Mouse (Mus musculus): ENCODE results near the gene Rprml. TPM values are rescaled to one million over a fixed set of nuclear protein-coding genes. Genes with fewer than 3 reads are reported as not detected.
"Not testable (repeated sequence)": the region's sequence is repeated elsewhere in the genome, so short reads cannot be mapped to it uniquely, and the experiment has no call there.

The Rprml gene
- polyA plus RNA-seq, 1 experiment from 2014 or later: not detected

GRCm38 (mm10) chr11:103675556-103675955 lies 26.2 kb downstream of the Rprml start:
- H3K9me3 ChIP-seq (ENCODE audit: control insufficient read depth, low read length): no peaks in the 10 kb centered on the region
- DNase-seq (ENCODE audit: low spot score) (peak; percentile 68), ATAC-seq (ENCODE audit: low FRiP score) (no peak)
- peaks cover 2% of the 10 kb centered on the region; the same call in 1 of the 2 replicates for H3K36me3 ChIP-seq (ENCODE audit: control insufficient read depth, insufficient read depth, low read length)
- H3K27me3 ChIP-seq (ENCODE audit: control insufficient read depth, insufficient read depth, low read length): no peaks in the 10 kb centered on the region
- H3K4me2 ChIP-seq (replicated peaks; ENCODE audit: low read depth, low read length): no peak overlapping the region
- no peak overlapping the region for H3K4me3 ChIP-seq (ENCODE audit: low read depth, low read length)
- no peaks in the 10 kb centered on the region for H3K4me1 ChIP-seq (replicated peaks; ENCODE audit: control insufficient read depth, insufficient read depth, low read length)
- no peak overlapping the region for H3K27ac ChIP-seq (ENCODE audit: low read depth, low read length)
- no peak overlapping the region for H3K9ac ChIP-seq (ENCODE audit: low read depth, low read length)
- WGBS: 43% methylated on average over 3 of the region's 3 CpGs

- WGBS: 54% methylated on average over 2 of the region's 2 CpGs
- H3K9ac ChIP-seq (ENCODE audit: low read depth, low read length); H3K4me3 ChIP-seq (ENCODE audit: low read depth, low read length); ATAC-seq (ENCODE audit: low FRiP score); H3K27ac ChIP-seq (ENCODE audit: low read depth, low read length); H3K4me1 ChIP-seq (replicated peaks; ENCODE audit: control insufficient read depth, insufficient read depth, low read length); H3K4me2 ChIP-seq (replicated peaks; ENCODE audit: low read depth, low read length); H3K36me3 ChIP-seq (ENCODE audit: control insufficient read depth, insufficient read depth, low read length); H3K9me3 ChIP-seq (ENCODE audit: control insufficient read depth, low read length); H3K27me3 ChIP-seq (ENCODE audit: control insufficient read depth, insufficient read depth, low read length): not testable (repeated sequence)
- DNase-seq (ENCODE audit: low spot score): peak; percentile 64
Measured at GRCm38 (mm10) chr11:103677042-103677441, 27.7 kb downstream of the Rprml start.

- no peak for ATAC-seq (ENCODE audit: low FRiP score)
- Histone ChIP-seq H3K36me3 (ENCODE audit: control insufficient read depth, insufficient read depth, low read length) (peaks cover 4% of the 10 kb centered on the region), H3K9ac (ENCODE audit: low read depth, low read length) (no peak overlapping the region), H3K9me3 (ENCODE audit: control insufficient read depth, low read length) (no peaks in the 10 kb centered on the region), H3K4me1 (replicated peaks; ENCODE audit: control insufficient read depth, insufficient read depth, low read length) (no peaks in the 10 kb centered on the region), H3K27ac (ENCODE audit: low read depth, low read length) (no peak overlapping the region), H3K4me3 (ENCODE audit: low read depth, low read length) (no peak overlapping the region), H3K27me3 (ENCODE audit: control insufficient read depth, insufficient read depth, low read length) (no peaks in the 10 kb centered on the region), H3K4me2 (replicated peaks; ENCODE audit: low read depth, low read length) (no peak overlapping the region)
- DNase-seq (ENCODE audit: low spot score): no peak
- WGBS: 92% methylated on average over 11 of the region's 11 CpGs
Measured at GRCm38 (mm10) chr11:103683667-103684334, 34.4 kb downstream of the Rprml start.

GRCm38 (mm10) chr11:103685261-103685736 lies 35.9 kb downstream of the Rprml start:
- Histone ChIP-seq H3K4me3 (ENCODE audit: low read depth, low read length) (no peak overlapping the region), H3K9ac (ENCODE audit: low read depth, low read length) (no peak overlapping the region), H3K9me3 (ENCODE audit: control insufficient read depth, low read length) (no peaks in the 10 kb centered on the region), H3K27me3 (ENCODE audit: control insufficient read depth, insufficient read depth, low read length) (no peaks in the 10 kb centered on the region), H3K4me1 (replicated peaks; ENCODE audit: control insufficient read depth, insufficient read depth, low read length) (no peaks in the 10 kb centered on the region), H3K4me2 (replicated peaks; ENCODE audit: low read depth, low read length) (no peak overlapping the region), H3K27ac (ENCODE audit: low read depth, low read length) (no peak overlapping the region), H3K36me3 (ENCODE audit: control insufficient read depth, insufficient read depth, low read length) (peaks cover 3% of the 10 kb centered on the region)
- no peak for ATAC-seq (ENCODE audit: low FRiP score)
- no peak for DNase-seq (ENCODE audit: low spot score)
- WGBS: 92% methylated on average over 7 of the region's 7 CpGs

- WGBS: 94% methylated on average over 6 of the region's 6 CpGs
- H3K4me3 ChIP-seq (ENCODE audit: low read depth, low read length): no peak overlapping the region
- H3K27me3 ChIP-seq (ENCODE audit: control insufficient read depth, insufficient read depth, low read length): no peaks in the 10 kb centered on the region
- no peak overlapping the region for H3K27ac ChIP-seq (ENCODE audit: low read depth, low read length)
- H3K36me3 ChIP-seq (ENCODE audit: control insufficient read depth, insufficient read depth, low read length): peaks cover 2% of the 10 kb centered on the region
- no peaks in the 10 kb centered on the region for H3K9me3 ChIP-seq (ENCODE audit: control insufficient read depth, low read length)
- DNase-seq (ENCODE audit: low spot score): no peak
- H3K4me2 ChIP-seq (replicated peaks; ENCODE audit: low read depth, low read length): no peak overlapping the region
- no peaks in the 10 kb centered on the region for H3K4me1 ChIP-seq (replicated peaks; ENCODE audit: control insufficient read depth, insufficient read depth, low read length)
- ATAC-seq (ENCODE audit: low FRiP score): no peak
- H3K9ac ChIP-seq (ENCODE audit: low read depth, low read length): no peak overlapping the region
Measured at GRCm38 (mm10) chr11:103686706-103687105, 37.3 kb downstream of the Rprml start.

- Histone ChIP-seq H3K36me3 (ENCODE audit: control insufficient read depth, insufficient read depth, low read length) (peaks cover 2% of the 10 kb centered on the region), H3K9ac (ENCODE audit: low read depth, low read length) (no peak overlapping the region), H3K27me3 (ENCODE audit: control insufficient read depth, insufficient read depth, low read length) (no peaks in the 10 kb centered on the region), H3K4me2 (replicated peaks; ENCODE audit: low read depth, low read length) (no peak overlapping the region), H3K27ac (ENCODE audit: low read depth, low read length) (no peak overlapping the region), H3K4me3 (ENCODE audit: low read depth, low read length) (no peak overlapping the region), H3K4me1 (replicated peaks; ENCODE audit: control insufficient read depth, insufficient read depth, low read length) (no peaks in the 10 kb centered on the region), H3K9me3 (ENCODE audit: control insufficient read depth, low read length) (no peaks in the 10 kb centered on the region)
- ATAC-seq (ENCODE audit: low FRiP score) (no peak), DNase-seq (ENCODE audit: low spot score) (no peak)
- 75% methylated on average over 6 of the region's 6 CpGs for WGBS
Measured at GRCm38 (mm10) chr11:103688271-103688979, 39.1 kb downstream of the Rprml start.

- Histone ChIP-seq H3K9me3 (ENCODE audit: control insufficient read depth, low read length) (no peaks in the 10 kb centered on the region), H3K4me1 (replicated peaks; ENCODE audit: control insufficient read depth, insufficient read depth, low read length) (no peaks in the 10 kb centered on the region), H3K36me3 (ENCODE audit: control insufficient read depth, insufficient read depth, low read length) (peaks cover 2% of the 10 kb centered on the region; the same call in 1 of the 2 replicates), H3K4me2 (replicated peaks; ENCODE audit: low read depth, low read length) (no peak overlapping the region), H3K9ac (ENCODE audit: low read depth, low read length) (no peak overlapping the region), H3K27me3 (ENCODE audit: control insufficient read depth, insufficient read depth, low read length) (no peaks in the 10 kb centered on the region), H3K27ac (ENCODE audit: low read depth, low read length) (no peak overlapping the region), H3K4me3 (ENCODE audit: low read depth, low read length) (no peak overlapping the region)
- 42% methylated on average over 3 of the region's 3 CpGs for WGBS
- no peak for DNase-seq (ENCODE audit: low spot score)
- ATAC-seq (ENCODE audit: low FRiP score): no peak
Measured at GRCm38 (mm10) chr11:103688980-103689378, 39.6 kb downstream of the Rprml start.

GRCm38 (mm10) chr11:103691036-103691435 lies 41.7 kb downstream of the Rprml start:
- no peaks in the 10 kb centered on the region for H3K36me3 ChIP-seq (ENCODE audit: control insufficient read depth, insufficient read depth, low read length)
- 95% methylated on average over 1 of the region's 1 CpGs for WGBS

GRCm38 (mm10) chr11:103693241-103693640 lies 43.9 kb downstream of the Rprml start:
- WGBS: 96% methylated on average over 1 of the region's 1 CpGs

More at GRCm38 (mm10) chr11:103691036-103691435, 41.7 kb downstream of the Rprml start:
- Histone ChIP-seq H3K4me3 (ENCODE audit: low read depth, low read length) (no peak overlapping the region), H3K9me3 (ENCODE audit: control insufficient read depth, low read length) (no peaks in the 10 kb centered on the region), H3K4me1 (replicated peaks; ENCODE audit: control insufficient read depth, insufficient read depth, low read length) (no peaks in the 10 kb centered on the region), H3K9ac (ENCODE audit: low read depth, low read length) (no peak overlapping the region), H3K4me2 (replicated peaks; ENCODE audit: low read depth, low read length) (no peak overlapping the region), H3K27ac (ENCODE audit: low read depth, low read length) (no peak overlapping the region), H3K27me3 (ENCODE audit: control insufficient read depth, insufficient read depth, low read length) (no peaks in the 10 kb centered on the region)
- ATAC-seq (ENCODE audit: low FRiP score) (no peak), DNase-seq (ENCODE audit: low spot score) (no peak)

More at GRCm38 (mm10) chr11:103693241-103693640, 43.9 kb downstream of the Rprml start:
- Histone ChIP-seq H3K9me3 (ENCODE audit: control insufficient read depth, low read length) (no peaks in the 10 kb centered on the region), H3K4me1 (replicated peaks; ENCODE audit: control insufficient read depth, insufficient read depth, low read length) (no peaks in the 10 kb centered on the region), H3K4me3 (ENCODE audit: low read depth, low read length) (no peak overlapping the region), H3K27me3 (ENCODE audit: control insufficient read depth, insufficient read depth, low read length) (no peaks in the 10 kb centered on the region), H3K36me3 (ENCODE audit: control insufficient read depth, insufficient read depth, low read length) (no peaks in the 10 kb centered on the region), H3K9ac (ENCODE audit: low read depth, low read length) (no peak overlapping the region), H3K4me2 (replicated peaks; ENCODE audit: low read depth, low read length) (no peak overlapping the region), H3K27ac (ENCODE audit: low read depth, low read length) (no peak overlapping the region)
- no peak for DNase-seq (ENCODE audit: low spot score)
- ATAC-seq (ENCODE audit: low FRiP score): no peak

Measured in hindbrain, embryonic 11.5 days (tissue).